Mouse (Mus musculus): ENCODE results near the gene Gm26661. TPM values are rescaled to one million over a fixed set of nuclear protein-coding genes. Genes with fewer than 3 reads are reported as not detected.

Gm26661 gene
- polyA plus RNA-seq, 1 experiment from 2014 or later = not detected

DNA sequence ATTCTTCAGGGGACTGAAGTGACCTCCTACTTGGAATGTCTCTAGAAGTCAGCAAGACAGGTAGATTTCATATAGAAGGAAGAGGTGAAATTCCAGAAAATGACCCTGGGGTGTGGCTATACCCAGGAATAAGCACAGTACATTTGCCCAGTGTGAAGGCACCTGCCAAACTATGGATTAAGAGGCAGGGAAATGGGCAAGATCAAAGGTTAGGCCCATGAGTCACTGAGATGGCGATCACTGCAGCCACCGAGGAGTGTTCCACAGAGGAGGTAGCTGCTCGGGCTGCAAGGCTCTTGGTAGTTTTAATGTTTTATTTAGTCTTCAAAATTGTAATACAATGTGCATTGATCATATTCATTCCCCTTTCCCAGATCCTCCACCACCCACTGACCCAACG, 4.6 kb downstream of the Gm26661 start:
- H3K27ac ChIP-seq (ENCODE audit: low read length) = no peak overlapping the region
- no peaks in the 10 kb centered on the region; the same call in 1 of the 2 replicates for H3K4me1 ChIP-seq (ENCODE audit: control insufficient read depth, low read depth, low read length)
- H3K27me3 ChIP-seq (ENCODE audit: control insufficient read depth, insufficient read depth, low read depth, low read length) = peaks cover 11% of the 10 kb centered on the region
- H3K36me3 ChIP-seq (ENCODE audit: control insufficient read depth, insufficient read depth) = no peaks in the 10 kb centered on the region
- no peaks in the 10 kb centered on the region for H3K9me3 ChIP-seq (replicated peaks; ENCODE audit: control insufficient read depth, low read length)
- 52% methylated on average over 4 of the region's 4 CpGs for WGBS (ENCODE audit: insufficient replicate concordance)
- no peak for ATAC-seq (ENCODE audit: low read depth)
- no peak overlapping the region for H3K4me3 ChIP-seq (ENCODE audit: low read depth, low read length)
- no peak overlapping the region for H3K9ac ChIP-seq (ENCODE audit: low read depth, low read length)
- no peak overlapping the region for H3K4me2 ChIP-seq (ENCODE audit: low read depth, low read length)

- Histone ChIP-seq H3K4me2 (ENCODE audit: low read depth, low read length) (no peak overlapping the region), H3K4me3 (ENCODE audit: low read depth, low read length) (no peak overlapping the region), H3K27me3 (ENCODE audit: control insufficient read depth, insufficient read depth, low read depth, low read length) (no peaks in the 10 kb centered on the region), H3K4me1 (ENCODE audit: control insufficient read depth, low read depth, low read length) (no peaks in the 10 kb centered on the region), H3K9ac (ENCODE audit: low read depth, low read length) (no peak overlapping the region), H3K36me3 (ENCODE audit: control insufficient read depth, insufficient read depth) (no peaks in the 10 kb centered on the region), H3K27ac (ENCODE audit: low read length) (no peak overlapping the region), H3K9me3 (replicated peaks; ENCODE audit: control insufficient read depth, low read length) (no peaks in the 10 kb centered on the region)
- ATAC-seq (ENCODE audit: low read depth) = no peak
Observed at GRCm38 (mm10) chr14:7800611-7801010, 9.2 kb downstream of the Gm26661 start.

DNA sequence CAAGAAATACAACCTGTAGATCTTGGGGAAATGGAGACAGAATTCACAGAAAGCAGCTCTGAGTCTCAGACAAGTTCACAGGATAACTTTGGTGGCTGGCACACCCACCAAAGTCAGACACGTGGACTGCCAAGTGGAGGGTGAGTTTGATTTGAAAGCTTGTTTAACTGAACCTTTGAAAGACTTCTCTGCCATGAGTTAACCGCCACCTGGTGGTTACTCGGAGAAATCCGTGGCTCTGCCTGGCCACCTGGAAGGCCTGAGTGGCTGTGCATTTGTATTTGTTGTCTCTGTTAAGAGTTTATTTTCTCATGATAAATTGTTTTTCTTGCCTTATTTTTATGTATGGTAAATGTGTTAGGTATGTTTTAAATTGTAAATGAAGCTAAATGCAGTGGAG, 10.4 kb downstream of the Gm26661 start:
- Histone ChIP-seq H3K36me3 (ENCODE audit: control insufficient read depth, insufficient read depth) (no peaks in the 10 kb centered on the region), H3K9me3 (replicated peaks; ENCODE audit: control insufficient read depth, low read length) (no peaks in the 10 kb centered on the region), H3K27me3 (ENCODE audit: control insufficient read depth, insufficient read depth, low read depth, low read length) (no peaks in the 10 kb centered on the region), H3K4me1 (ENCODE audit: control insufficient read depth, low read depth, low read length) (no peaks in the 10 kb centered on the region), H3K9ac (ENCODE audit: low read depth, low read length) (no peak overlapping the region), H3K4me3 (ENCODE audit: low read depth, low read length) (no peak overlapping the region), H3K4me2 (ENCODE audit: low read depth, low read length) (no peak overlapping the region), H3K27ac (ENCODE audit: low read length) (no peak overlapping the region)
- ATAC-seq (ENCODE audit: low read depth) = no peak
- 5% methylated on average over 4 of the region's 4 CpGs for WGBS (ENCODE audit: insufficient replicate concordance)

- Histone ChIP-seq H3K36me3 (ENCODE audit: control insufficient read depth, insufficient read depth) (no peaks in the 10 kb centered on the region), H3K27me3 (ENCODE audit: control insufficient read depth, insufficient read depth, low read depth, low read length) (no peaks in the 10 kb centered on the region), H3K27ac (ENCODE audit: low read length) (no peak overlapping the region), H3K4me3 (ENCODE audit: low read depth, low read length) (no peak overlapping the region), H3K9me3 (replicated peaks; ENCODE audit: control insufficient read depth, low read length) (no peaks in the 10 kb centered on the region), H3K4me2 (ENCODE audit: low read depth, low read length) (no peak overlapping the region), H3K9ac (ENCODE audit: low read depth, low read length) (no peak overlapping the region), H3K4me1 (ENCODE audit: control insufficient read depth, low read depth, low read length) (no peaks in the 10 kb centered on the region)
- WGBS (ENCODE audit: insufficient replicate concordance) = 20% methylated on average over 4 of the region's 4 CpGs
- ATAC-seq (ENCODE audit: low read depth) = no peak
Observed at GRCm38 (mm10) chr14:7803874-7804557, 12.6 kb downstream of the Gm26661 start.

- no peak overlapping the region for H3K9ac ChIP-seq (ENCODE audit: low read depth, low read length)
- no peak overlapping the region for H3K27ac ChIP-seq (ENCODE audit: low read length)
- H3K36me3 ChIP-seq (ENCODE audit: control insufficient read depth, insufficient read depth) = no peaks in the 10 kb centered on the region
- H3K27me3 ChIP-seq (ENCODE audit: control insufficient read depth, insufficient read depth, low read depth, low read length) = no peaks in the 10 kb centered on the region
- ATAC-seq (ENCODE audit: low read depth) = no peak
- WGBS (ENCODE audit: insufficient replicate concordance) = 68% methylated on average over 2 of the region's 2 CpGs
- no peaks in the 10 kb centered on the region for H3K4me1 ChIP-seq (ENCODE audit: control insufficient read depth, low read depth, low read length)
- H3K4me3 ChIP-seq (ENCODE audit: low read depth, low read length) = no peak overlapping the region
- no peaks in the 10 kb centered on the region for H3K9me3 ChIP-seq (replicated peaks; ENCODE audit: control insufficient read depth, low read length)
- H3K4me2 ChIP-seq (ENCODE audit: low read depth, low read length) = no peak overlapping the region
Observed at GRCm38 (mm10) chr14:7804558-7804905, 13.1 kb downstream of the Gm26661 start.

- Histone ChIP-seq H3K4me3 (ENCODE audit: low read depth, low read length) (no peak overlapping the region), H3K27me3 (ENCODE audit: control insufficient read depth, insufficient read depth, low read depth, low read length) (no peaks in the 10 kb centered on the region), H3K4me1 (ENCODE audit: control insufficient read depth, low read depth, low read length) (no peaks in the 10 kb centered on the region), H3K9ac (ENCODE audit: low read depth, low read length) (no peak overlapping the region), H3K4me2 (ENCODE audit: low read depth, low read length) (no peak overlapping the region), H3K36me3 (ENCODE audit: control insufficient read depth, insufficient read depth) (no peaks in the 10 kb centered on the region), H3K27ac (ENCODE audit: low read length) (no peak overlapping the region), H3K9me3 (replicated peaks; ENCODE audit: control insufficient read depth, low read length) (no peaks in the 10 kb centered on the region)
- ATAC-seq (ENCODE audit: low read depth) = no peak
- WGBS (ENCODE audit: insufficient replicate concordance) = 61% methylated on average over 4 of the region's 4 CpGs
Observed at GRCm38 (mm10) chr14:7807711-7808110, 16.3 kb downstream of the Gm26661 start.

DNA sequence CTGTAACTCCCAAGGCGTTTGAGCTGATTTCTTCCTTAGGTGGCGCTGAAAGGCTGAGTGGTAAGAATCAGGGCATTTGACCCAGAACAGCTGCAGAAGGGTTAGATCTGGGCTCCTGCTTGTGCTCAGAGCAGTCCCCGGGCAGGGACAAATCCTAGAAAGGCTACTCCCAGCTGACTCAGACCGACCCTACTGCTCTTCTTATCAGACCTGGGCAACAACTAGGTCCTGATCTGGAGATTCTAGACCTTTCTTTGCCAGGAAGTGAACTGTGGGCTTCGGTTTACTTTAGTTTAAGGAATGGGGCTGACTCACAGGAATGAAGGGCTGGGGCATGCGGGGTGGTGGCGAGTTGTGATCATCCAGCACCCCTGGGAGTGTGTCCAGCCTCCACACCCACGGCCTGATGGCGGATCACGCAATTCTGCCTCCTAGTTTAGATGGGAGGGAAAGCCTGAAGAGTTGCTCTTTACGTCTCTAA, 17.2 kb downstream of the Gm26661 start:
- Histone ChIP-seq H3K4me2 (ENCODE audit: low read depth, low read length) (no peak overlapping the region), H3K4me3 (ENCODE audit: low read depth, low read length) (no peak overlapping the region), H3K27me3 (ENCODE audit: control insufficient read depth, insufficient read depth, low read depth, low read length) (no peaks in the 10 kb centered on the region), H3K36me3 (ENCODE audit: control insufficient read depth, insufficient read depth) (no peaks in the 10 kb centered on the region), H3K4me1 (ENCODE audit: control insufficient read depth, low read depth, low read length) (no peaks in the 10 kb centered on the region), H3K9me3 (replicated peaks; ENCODE audit: control insufficient read depth, low read length) (no peaks in the 10 kb centered on the region), H3K27ac (ENCODE audit: low read length) (no peak overlapping the region), H3K9ac (ENCODE audit: low read depth, low read length) (no peak overlapping the region)
- no peak for ATAC-seq (ENCODE audit: low read depth)
- 57% methylated on average over 11 of the region's 11 CpGs for WGBS (ENCODE audit: insufficient replicate concordance)

GRCm38 (mm10) chr14:7809043-7809955, 17.9 kb downstream of the Gm26661 start:
- H3K9ac ChIP-seq (ENCODE audit: low read depth, low read length) = no peak overlapping the region
- H3K4me3 ChIP-seq (ENCODE audit: low read depth, low read length) = no peak overlapping the region
- no peak for ATAC-seq (ENCODE audit: low read depth)
- no peaks in the 10 kb centered on the region for H3K9me3 ChIP-seq (replicated peaks; ENCODE audit: control insufficient read depth, low read length)
- H3K4me2 ChIP-seq (ENCODE audit: low read depth, low read length) = no peak overlapping the region
- H3K27me3 ChIP-seq (ENCODE audit: control insufficient read depth, insufficient read depth, low read depth, low read length) = no peaks in the 10 kb centered on the region
- 67% methylated on average over 12 of the region's 12 CpGs for WGBS (ENCODE audit: insufficient replicate concordance)
- H3K27ac ChIP-seq (ENCODE audit: low read length) = no peak overlapping the region
- H3K36me3 ChIP-seq (ENCODE audit: control insufficient read depth, insufficient read depth) = no peaks in the 10 kb centered on the region
- no peaks in the 10 kb centered on the region for H3K4me1 ChIP-seq (ENCODE audit: control insufficient read depth, low read depth, low read length)
